Mouse (Mus musculus) hindbrain, embryonic 13.5 days (tissue): Measurements from ENCODE around the gene Pcsk2. TPM values are rescaled to one million over a fixed set of nuclear protein-coding genes. Genes with fewer than 3 reads are reported as not detected.
A peak's percentile ranks its signal among the peaks of the same experiment; 100 is the strongest.

Experiments used
- ATAC-seq: fragments of 200-750 bp; cut with Nextera tagmentation; 2 replicates; pipeline ENCODE4 v1.8.0; 2017; ENCODE audit warnings: moderate TSS enrichment; ENCODE audit not compliant: low FRiP score
- H3K27ac ChIP-seq: fragments of 300-500 bp; sonication (generic); 2 replicates; pipeline ENCODE4 v1.5.1; 2015; ENCODE audit warnings: inconsistent platforms, mild to moderate bottlenecking, moderate library complexity
- H3K27me3 ChIP-seq: fragments of 300-500 bp; sonication (generic); 2 replicates; pipeline ENCODE4 v1.6.1; 2015; ENCODE audit warnings: mild to moderate bottlenecking, inconsistent platforms
- H3K36me3 ChIP-seq: fragments of 300-500 bp; sonication (generic); 2 replicates; pipeline ENCODE4 v1.6.1; 2015; ENCODE audit warnings: mild to moderate bottlenecking, inconsistent platforms
- H3K4me1 ChIP-seq: fragments of 300-500 bp; sonication (generic); replicated peaks from 2 replicates; pipeline ENCODE4 v1.6.1; 2015; ENCODE audit warnings: inconsistent platforms
- H3K4me2 ChIP-seq: fragments of 300-500 bp; sonication (generic); 2 replicates; pipeline ENCODE4 v1.6.1; 2015; ENCODE audit warnings: inconsistent platforms, mild to moderate bottlenecking, moderate library complexity
- H3K4me3 ChIP-seq: fragments of 300-500 bp; sonication (generic); 2 replicates; pipeline ENCODE4 v1.5.1; 2015; ENCODE audit warnings: mild to moderate bottlenecking, inconsistent platforms
- H3K9ac ChIP-seq: fragments of 300-500 bp; sonication (generic); 2 replicates; pipeline ENCODE4 v1.6.1; 2015; ENCODE audit warnings: mild to moderate bottlenecking, inconsistent platforms
- H3K9me3 ChIP-seq: fragments of 300-500 bp; sonication (generic); 2 replicates; pipeline ENCODE4 v1.6.1; 2016; ENCODE audit warnings: inconsistent platforms
- WGBS: fragments of 180-500 bp; shearing (Covaris S2); methylation state at CpG from one replicate; pipeline ENCODE4 v1.1.7; 2015; 5-methylcytosine and 5-hydroxymethylcytosine counted together
- polyA plus RNA-seq: library from polyadenylated mRNA; unstranded; fragments of >200 nt; fragmentation: Nextera tagmentation; extraction: Ambion mirVana; gene quantifications from 2 replicates; pipeline ENCODE4 v1.2.1, GENCODE M21; 2015

Gene Pcsk2
- 16.9 and 19.0 TPM in 2 replicates for polyA plus RNA-seq

DNA sequence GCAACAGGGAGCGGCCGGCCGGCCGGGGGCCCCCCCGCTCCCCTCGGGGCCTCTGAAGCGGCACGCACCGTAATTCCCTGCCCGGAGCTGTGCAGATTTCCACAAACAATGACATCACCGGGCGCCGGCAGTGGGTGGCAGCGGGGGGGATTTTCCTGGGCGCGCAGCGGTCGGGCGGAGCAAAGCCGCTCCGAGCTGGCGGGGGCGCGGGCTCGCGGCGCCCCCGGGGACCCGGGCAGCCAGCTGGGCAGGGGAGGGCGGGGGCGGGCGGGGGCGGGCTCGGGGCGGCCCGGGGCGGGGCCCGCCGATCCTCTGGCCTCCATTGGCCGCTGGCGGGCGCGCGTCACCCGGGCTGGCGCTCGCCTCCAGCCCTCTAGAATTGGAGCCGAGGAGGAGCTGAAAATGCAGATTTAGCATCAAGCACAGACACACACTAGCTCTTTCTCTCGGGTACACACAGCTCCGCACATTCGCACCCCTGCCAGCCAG lies at the start of gene Pcsk2:
Gene Pcsk2 (plus strand): TSS at position 399 of the 489 bp plus-strand sequence.
- peak within 1 kb of the TSS; percentile 58 for H3K4me3 ChIP-seq
- no peaks in the 10 kb centered on the region for H3K36me3 ChIP-seq
- under 1% methylated on average over 37 of the region's 51 CpGs for WGBS
- H3K4me2 ChIP-seq: peak within 1 kb of the TSS; percentile 78
- peaks cover 29% of the 10 kb centered on the region for H3K4me1 ChIP-seq
- peaks cover 30% of the 10 kb centered on the region for H3K27me3 ChIP-seq
- peak; percentile 95 for ATAC-seq
- peak within 1 kb of the TSS; percentile 92 for H3K27ac ChIP-seq
- no peaks in the 10 kb centered on the region for H3K9me3 ChIP-seq
- H3K9ac ChIP-seq: peak within 1 kb of the TSS; percentile 81

DNA sequence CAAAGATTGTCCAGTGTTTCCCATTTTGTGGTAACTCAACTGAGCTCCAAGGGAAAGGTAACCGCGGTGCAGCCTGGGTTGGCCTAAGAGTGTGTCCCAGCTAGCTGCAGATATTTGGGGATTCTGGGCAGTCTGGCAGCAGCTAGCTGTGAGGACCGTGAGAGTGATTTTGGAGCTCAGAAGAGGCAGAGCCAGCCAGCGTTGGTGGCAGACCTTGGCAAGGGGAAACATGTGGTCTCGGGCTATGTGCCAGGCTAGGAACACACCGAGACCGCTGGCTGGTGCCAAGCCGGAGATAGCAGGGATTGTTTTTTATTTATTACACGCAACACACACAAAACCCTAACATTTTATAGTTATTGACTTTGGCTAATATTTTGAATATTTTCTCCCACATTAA lies 45.1 kb upstream of the Pcsk2 start:
- 0 out of 2 replicates have a peak, but pooled peaks have one; percentile 28 for ATAC-seq
- Histone ChIP-seq H3K4me1 (no peaks in the 10 kb centered on the region), H3K4me3 (no peak overlapping the region), H3K27me3 (no peaks in the 10 kb centered on the region), H3K4me2 (no peak overlapping the region), H3K9me3 (no peaks in the 10 kb centered on the region), H3K27ac (no peak overlapping the region), H3K9ac (no peak overlapping the region), H3K36me3 (no peaks in the 10 kb centered on the region)
- WGBS: 87% methylated on average over 9 of the region's 9 CpGs

DNA sequence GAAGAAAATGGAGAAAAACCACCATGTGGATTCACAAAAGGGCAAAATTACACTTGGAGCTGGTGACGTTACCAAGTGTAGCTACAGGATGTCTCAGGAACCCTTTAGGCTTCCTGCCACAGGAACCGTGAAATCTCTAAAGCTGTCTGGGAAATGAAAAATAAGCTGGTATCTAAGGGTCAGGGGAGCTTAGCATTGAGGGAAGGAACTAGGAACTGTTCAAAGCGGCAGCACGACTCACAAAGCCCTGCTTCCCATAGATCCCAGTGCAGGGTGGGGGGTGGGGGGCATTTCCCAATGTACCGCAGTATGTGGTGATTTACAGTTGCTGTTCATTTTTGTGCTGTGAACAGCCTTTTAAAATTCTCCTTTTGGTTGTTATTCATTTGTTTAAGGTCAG lies 44.2 kb upstream of the Pcsk2 start:
- Histone ChIP-seq H3K4me3 (no peak overlapping the region), H3K9me3 (no peaks in the 10 kb centered on the region), H3K4me1 (no peaks in the 10 kb centered on the region), H3K36me3 (no peaks in the 10 kb centered on the region), H3K9ac (no peak overlapping the region), H3K27ac (no peak overlapping the region), H3K27me3 (no peaks in the 10 kb centered on the region), H3K4me2 (no peak overlapping the region)
- ATAC-seq: no peak
- 56% methylated on average over 5 of the region's 5 CpGs for WGBS

DNA sequence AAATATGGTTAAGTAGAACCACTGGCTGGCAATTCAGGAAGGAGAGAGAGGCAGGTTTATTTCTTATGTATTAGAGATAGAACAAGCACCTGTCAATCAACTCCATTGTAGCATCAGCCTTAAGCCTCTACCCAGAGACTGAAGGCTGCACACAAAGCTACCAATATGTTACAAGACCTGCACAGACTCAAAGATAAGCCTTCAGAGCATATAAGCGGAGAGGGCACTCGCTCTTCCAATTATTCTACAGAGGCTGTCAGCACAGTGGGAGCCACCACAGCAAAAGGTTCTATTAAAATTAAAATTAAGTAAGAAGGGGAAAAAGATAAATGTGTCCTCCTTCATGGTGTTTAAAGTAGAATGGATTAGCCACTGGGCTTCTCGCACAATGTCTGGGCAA lies 43.8 kb upstream of the Pcsk2 start:
- Histone ChIP-seq H3K9me3 (no peaks in the 10 kb centered on the region), H3K27ac (no peak overlapping the region), H3K27me3 (no peaks in the 10 kb centered on the region), H3K4me3 (no peak overlapping the region), H3K9ac (no peak overlapping the region), H3K4me2 (no peak overlapping the region), H3K36me3 (no peaks in the 10 kb centered on the region), H3K4me1 (no peaks in the 10 kb centered on the region)
- whole genome bisulfite sequencing: 74% methylated on average over 3 of the region's 3 CpGs
- no peak for ATAC-seq

DNA sequence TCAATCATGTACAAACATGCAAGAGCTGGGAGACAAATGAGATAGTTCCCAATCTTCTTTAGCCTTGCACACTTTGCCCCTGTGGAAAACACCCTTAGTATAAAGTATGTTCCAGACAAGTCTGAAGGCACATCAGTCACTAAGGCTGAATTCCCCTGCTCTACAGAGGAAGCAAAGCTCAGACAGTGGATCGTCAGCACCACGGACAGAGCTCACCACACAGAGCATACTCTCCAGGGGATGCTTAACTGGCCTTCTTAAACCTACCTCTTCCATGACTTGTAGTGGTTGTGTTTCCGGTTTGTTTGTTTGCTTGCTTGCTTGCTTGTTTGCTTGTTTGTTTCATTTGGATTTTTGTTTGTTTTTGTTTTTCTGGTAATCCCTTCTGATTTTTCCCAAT lies 9.5 kb upstream of the Pcsk2 start:
- H3K9ac ChIP-seq: no peak overlapping the region
- no peak overlapping the region for H3K27ac ChIP-seq
- WGBS: 18% methylated on average over 3 of the region's 3 CpGs
- H3K4me1 ChIP-seq: no peaks in the 10 kb centered on the region
- no peaks in the 10 kb centered on the region for H3K9me3 ChIP-seq
- no peaks in the 10 kb centered on the region for H3K27me3 ChIP-seq
- H3K4me3 ChIP-seq: no peak overlapping the region
- H3K4me2 ChIP-seq: no peak overlapping the region
- no peaks in the 10 kb centered on the region for H3K36me3 ChIP-seq
- ATAC-seq: no peak

DNA sequence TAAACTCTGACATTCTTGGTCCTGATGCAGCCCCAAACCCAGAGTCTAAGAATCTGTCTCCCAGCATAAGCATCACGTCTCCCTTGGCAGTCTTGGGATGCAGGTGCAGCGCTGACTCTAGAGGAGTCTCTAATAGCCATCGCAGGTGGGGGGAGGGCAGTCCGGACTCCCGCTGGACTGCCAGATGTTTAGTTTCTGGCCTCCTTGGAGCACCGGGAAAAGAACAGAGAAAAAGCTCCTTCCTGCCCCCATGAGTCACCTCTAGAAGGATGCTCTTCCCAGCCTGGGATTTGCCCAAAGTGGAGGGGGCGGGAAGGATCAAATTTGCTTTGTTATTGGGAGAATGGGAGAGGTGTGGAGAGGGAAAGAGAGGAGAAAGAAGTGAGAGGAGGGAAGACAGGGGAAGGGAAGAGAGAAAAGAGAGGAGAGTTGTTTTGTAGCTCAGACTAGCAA lies 631 bp upstream of the Pcsk2 start:
- Histone ChIP-seq H3K4me3 (peak overlapping the region; percentile 58), H3K27me3 (peaks cover 30% of the 10 kb centered on the region), H3K36me3 (no peaks in the 10 kb centered on the region), H3K4me2 (peak overlapping the region; percentile 78), H3K27ac (peak overlapping the region; percentile 92), H3K4me1 (peaks cover 29% of the 10 kb centered on the region), H3K9me3 (no peaks in the 10 kb centered on the region), H3K9ac (peak overlapping the region; percentile 81)
- under 1% methylated on average over 7 of the region's 7 CpGs for whole genome bisulfite sequencing
- ATAC-seq: peak; percentile 53

DNA sequence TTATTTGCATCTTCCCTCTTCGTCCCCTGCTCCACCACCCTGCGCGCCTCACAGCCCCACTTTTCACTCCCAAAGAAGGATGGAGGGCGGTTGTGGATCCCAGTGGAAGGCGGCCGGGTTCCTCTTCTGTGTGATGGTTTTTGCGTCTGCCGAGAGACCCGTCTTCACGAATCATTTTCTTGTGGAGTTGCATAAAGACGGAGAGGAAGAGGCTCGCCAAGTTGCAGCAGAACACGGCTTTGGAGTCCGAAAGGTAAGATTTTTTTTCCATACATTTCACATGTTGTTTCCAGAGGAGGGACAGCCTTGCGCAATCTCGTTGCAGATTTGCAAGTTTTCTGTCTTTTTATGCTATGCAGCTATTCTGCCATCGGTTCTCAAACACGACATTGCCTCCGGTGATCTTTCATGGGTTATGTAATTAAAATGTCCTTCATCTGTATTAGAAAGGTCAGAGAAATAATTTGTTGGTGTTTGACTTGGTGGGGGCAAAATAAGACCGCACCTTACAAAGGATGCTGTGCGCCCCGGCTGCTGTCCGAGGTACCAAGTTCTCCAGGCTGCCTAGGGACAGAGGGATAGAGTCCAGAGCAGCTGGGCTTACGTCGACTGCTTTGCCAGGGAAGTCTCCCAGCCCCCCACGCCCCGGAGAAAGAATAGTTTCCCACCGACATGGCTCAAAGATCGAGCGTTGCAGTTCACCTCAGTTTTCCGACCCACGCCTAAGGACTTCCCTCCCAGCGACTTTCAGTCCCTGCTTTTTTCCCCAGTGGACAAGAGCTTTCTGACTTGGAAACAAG lies 656 bp downstream of the Pcsk2 start:
- WGBS: 1% methylated on average over 33 of the region's 33 CpGs
- Histone ChIP-seq H3K9me3 (no peaks in the 10 kb centered on the region), H3K36me3 (no peaks in the 10 kb centered on the region), H3K27me3 (peaks cover 30% of the 10 kb centered on the region), H3K4me3 (peak overlapping the region; percentile 58), H3K4me1 (peaks cover 29% of the 10 kb centered on the region), H3K9ac (peak overlapping the region; percentile 81), H3K4me2 (peak overlapping the region; percentile 78), H3K27ac (peak overlapping the region; percentile 92)
- peak; percentile 11; the same call in 1 of the 2 replicates for ATAC-seq

DNA sequence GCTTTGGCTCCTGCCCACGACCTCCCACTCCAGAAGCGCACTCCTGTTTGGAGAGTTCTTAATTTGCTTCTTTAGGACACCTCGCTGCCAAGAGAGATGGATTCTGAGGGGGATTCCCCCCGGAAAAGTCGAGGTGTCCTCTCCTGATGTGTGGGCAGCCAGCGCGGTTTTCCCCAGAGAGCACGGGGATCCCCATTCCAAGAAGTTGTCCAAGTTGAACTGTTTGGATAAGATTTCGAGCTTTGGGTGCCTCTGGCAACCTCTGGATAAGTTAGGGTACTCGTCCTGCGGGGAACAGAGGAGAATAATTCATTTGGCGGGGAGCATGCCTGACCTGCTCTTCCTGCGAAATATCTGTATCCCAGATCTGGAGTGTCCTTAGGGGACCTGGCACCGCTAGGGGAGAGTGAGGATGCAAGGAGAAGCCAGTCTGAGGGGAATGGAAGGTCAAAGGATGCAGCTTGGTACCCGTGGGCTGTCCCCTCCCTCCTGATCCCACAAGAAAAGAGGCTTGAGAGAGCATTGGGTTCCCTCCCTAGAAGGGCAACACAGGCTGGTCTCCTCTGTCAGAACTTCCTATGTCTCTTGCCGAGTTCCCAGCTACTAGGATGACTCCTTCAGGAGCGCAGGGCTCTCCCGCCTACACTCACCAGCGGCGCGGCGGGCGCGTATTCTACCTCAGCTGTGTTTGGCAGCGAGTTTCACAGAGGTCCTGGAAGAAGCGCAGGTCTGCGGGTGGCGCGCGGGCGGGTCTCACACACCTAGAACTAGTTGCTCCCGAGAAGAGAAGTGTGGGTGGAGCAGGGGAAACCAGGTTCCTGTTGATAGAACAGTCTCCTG lies 1.5 kb downstream of the Pcsk2 start:
- no peak overlapping the region for H3K27ac ChIP-seq
- no peaks in the 10 kb centered on the region for H3K9me3 ChIP-seq
- WGBS: under 1% methylated on average over 32 of the region's 32 CpGs
- peak overlapping the region; percentile 81 for H3K9ac ChIP-seq
- peak overlapping the region; percentile 78 for H3K4me2 ChIP-seq
- H3K27me3 ChIP-seq: peaks cover 30% of the 10 kb centered on the region
- peaks cover 29% of the 10 kb centered on the region for H3K4me1 ChIP-seq
- ATAC-seq: no peak
- no peaks in the 10 kb centered on the region for H3K36me3 ChIP-seq
- peak overlapping the region; percentile 58 for H3K4me3 ChIP-seq

DNA sequence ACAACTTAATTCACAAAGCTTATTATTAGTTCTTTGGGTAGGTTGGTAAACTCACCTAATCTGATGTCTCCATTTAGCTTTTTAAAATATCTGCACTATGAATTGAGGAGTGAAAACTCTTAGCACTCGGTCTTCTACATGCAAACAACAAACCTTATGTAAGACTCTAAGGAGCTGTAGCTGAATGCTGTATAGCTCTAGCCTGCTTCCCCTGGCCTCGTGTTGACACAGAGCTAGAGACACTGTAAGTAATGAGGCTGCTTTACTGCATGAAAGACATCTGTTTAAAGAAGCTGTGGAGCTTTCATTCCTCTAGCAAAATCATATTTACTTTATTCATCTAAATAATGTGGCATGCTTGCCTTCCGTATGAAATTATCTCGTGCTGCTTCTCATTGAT lies 14.4 kb downstream of the Pcsk2 start:
- Histone ChIP-seq H3K27me3 (no peaks in the 10 kb centered on the region), H3K9ac (no peak overlapping the region), H3K36me3 (no peaks in the 10 kb centered on the region), H3K27ac (no peak overlapping the region), H3K4me3 (no peak overlapping the region), H3K4me2 (no peak overlapping the region), H3K4me1 (no peaks in the 10 kb centered on the region), H3K9me3 (no peaks in the 10 kb centered on the region)
- no peak for ATAC-seq
- 67% methylated on average over 4 of the region's 4 CpGs for WGBS

DNA sequence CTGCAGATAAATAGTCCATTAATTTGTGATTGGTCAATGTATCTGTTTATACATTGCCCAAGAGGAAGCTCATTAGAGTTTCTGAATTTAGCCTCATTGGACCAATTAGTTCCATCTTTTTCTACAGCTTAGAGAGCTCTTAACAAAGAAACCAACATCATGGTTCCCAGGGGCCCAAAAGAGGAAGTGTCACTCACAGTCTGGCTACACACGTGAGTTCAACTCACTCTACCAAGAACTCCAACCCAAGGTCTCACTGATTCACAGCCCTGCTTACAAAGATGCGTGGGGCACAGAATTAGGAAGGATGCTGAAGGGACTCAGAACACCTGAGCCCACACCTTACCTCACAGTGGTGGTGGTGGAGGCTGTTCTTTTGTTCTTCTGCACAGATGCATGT lies 19.1 kb downstream of the Pcsk2 start:
- 70% methylated on average over 2 of the region's 2 CpGs for WGBS
- Histone ChIP-seq H3K9me3 (no peaks in the 10 kb centered on the region), H3K9ac (no peak overlapping the region), H3K36me3 (no peaks in the 10 kb centered on the region), H3K4me2 (no peak overlapping the region), H3K27ac (no peak overlapping the region), H3K27me3 (no peaks in the 10 kb centered on the region), H3K4me1 (no peaks in the 10 kb centered on the region), H3K4me3 (no peak overlapping the region)
- no peak for ATAC-seq

DNA sequence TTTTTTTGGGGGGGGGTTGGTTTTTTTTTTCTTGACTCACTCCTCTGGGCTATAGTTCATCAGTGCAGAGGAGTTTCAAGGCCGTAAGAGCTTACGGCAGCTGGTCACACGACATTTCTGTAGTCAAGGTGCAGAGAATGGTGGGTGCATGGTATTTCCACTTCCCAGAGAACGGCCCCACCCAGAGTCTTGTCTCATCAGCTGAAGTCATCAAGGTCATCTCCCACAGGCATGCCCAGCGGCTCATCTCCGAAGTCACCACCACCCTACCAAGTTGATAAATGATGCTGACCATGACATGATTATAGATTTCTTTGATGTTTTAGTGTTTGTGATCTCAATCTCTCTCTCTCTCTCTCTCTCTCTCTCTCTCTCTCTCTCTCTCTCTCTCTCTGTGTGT lies 20.0 kb downstream of the Pcsk2 start:
- Histone ChIP-seq H3K36me3 (no peaks in the 10 kb centered on the region), H3K27me3 (no peaks in the 10 kb centered on the region), H3K4me2 (no peak overlapping the region), H3K4me3 (no peak overlapping the region), H3K4me1 (no peaks in the 10 kb centered on the region), H3K27ac (no peak overlapping the region), H3K9ac (no peak overlapping the region), H3K9me3 (no peaks in the 10 kb centered on the region)
- 90% methylated on average over 6 of the region's 6 CpGs for WGBS
- no peak for ATAC-seq

DNA sequence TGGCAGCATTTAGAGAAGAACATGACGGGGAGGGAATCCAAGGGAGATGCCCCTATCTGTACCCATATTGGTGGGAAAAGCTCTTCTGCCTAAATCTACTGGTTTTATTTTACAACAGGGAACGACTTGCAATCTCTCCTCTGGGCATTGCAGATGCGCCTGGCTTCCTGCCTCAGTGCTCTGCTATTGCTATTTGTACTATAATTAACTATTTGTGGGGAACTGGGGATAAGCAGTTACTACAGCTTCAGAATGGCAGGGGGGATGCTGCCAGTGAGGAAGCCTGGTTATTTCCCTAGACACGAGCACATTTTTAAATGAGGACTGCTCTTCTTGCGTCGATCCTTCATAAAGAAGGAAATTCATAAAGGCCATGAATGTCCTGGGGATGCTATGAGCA lies 39.4 kb downstream of the Pcsk2 start:
- Histone ChIP-seq H3K4me2 (no peak overlapping the region), H3K27ac (no peak overlapping the region)
- no peak for ATAC-seq

More for the DNA sequence above, 39.4 kb downstream of the Pcsk2 start:
- Histone ChIP-seq H3K4me1 (no peaks in the 10 kb centered on the region), H3K4me3 (no peak overlapping the region), H3K9ac (no peak overlapping the region), H3K27me3 (no peaks in the 10 kb centered on the region), H3K9me3 (no peaks in the 10 kb centered on the region), H3K36me3 (no peaks in the 10 kb centered on the region)
- 82% methylated on average over 6 of the region's 6 CpGs for WGBS
